22 mouse cellular contexts compared by ENCODE assay signal in the genomic region with DNA sequence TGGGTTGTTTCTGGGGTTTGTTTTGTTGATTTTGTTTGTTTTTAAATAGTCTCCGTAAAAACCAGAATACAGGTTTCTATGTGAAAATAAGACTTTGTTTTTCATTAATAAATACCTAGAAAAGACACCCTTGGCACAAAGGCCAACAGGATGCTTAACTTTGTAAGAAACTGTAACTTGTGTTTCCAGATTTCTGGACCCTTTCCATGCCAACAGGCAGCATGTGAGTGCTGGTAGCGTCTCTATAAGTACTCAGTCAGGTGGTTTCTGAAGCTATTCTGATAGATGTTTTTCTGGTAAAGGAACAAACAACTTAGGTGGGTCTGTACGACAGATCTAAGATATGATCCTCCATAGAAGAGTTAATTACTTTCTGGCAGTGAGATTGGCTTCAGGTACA.
"Had no signal": no experiment of that assay in that cellular context is flagged by ENCODE, and none has a peak within 500 bp of the region (broad histone marks: within the 10 kb centered on the region; RNA-seq: fewer than 3 reads in every experiment).

No protein-coding gene starts in this region.

- H3K9me3 ChIP-seq: heart, embryonic 10.5 days; heart, embryonic 12.5 days; hindbrain, embryonic 15.5 days; limb, embryonic 10.5 days; liver, embryonic 13.5 days; liver, embryonic 15.5 days had no signal

- ATAC-seq: forebrain, embryonic 16.5 days; hindbrain, postnatal 0 days; intestine, embryonic 16.5 days; liver, postnatal 0 days had no signal

- H3K27ac ChIP-seq: gastrocnemius, adult 2 months; heart, embryonic 10.5 days; hindbrain, embryonic 13.5 days; hindbrain, embryonic 15.5 days; hindbrain, postnatal 0 days; kidney, postnatal 0 days; layer of hippocampus, adult 2 months; left cerebral cortex, adult 2 months; limb, embryonic 10.5 days; limb, embryonic 12.5 days; liver, embryonic 13.5 days; liver, embryonic 15.5 days had no signal

- H3K36me3 ChIP-seq: heart, embryonic 10.5 days; heart, embryonic 12.5 days; hindbrain, embryonic 13.5 days; hindbrain, embryonic 15.5 days; limb, embryonic 10.5 days; limb, embryonic 12.5 days; liver, embryonic 13.5 days; liver, embryonic 15.5 days had no signal

- H3K4me1 ChIP-seq: limb, embryonic 10.5 days; limb, embryonic 12.5 days had no signal

- H3K27me3 ChIP-seq: heart, embryonic 12.5 days; hindbrain, embryonic 13.5 days; hindbrain, embryonic 15.5 days; limb, embryonic 12.5 days had no signal

- H3K4me3 ChIP-seq: gastrocnemius, adult 2 months; heart, embryonic 10.5 days; heart, embryonic 12.5 days; hindbrain, embryonic 13.5 days; hindbrain, embryonic 15.5 days; layer of hippocampus, adult 2 months; left cerebral cortex, adult 2 months; limb, embryonic 10.5 days; limb, embryonic 12.5 days; liver, embryonic 13.5 days; liver, embryonic 15.5 days had no signal

- H3K9ac ChIP-seq: heart, embryonic 12.5 days; hindbrain, embryonic 13.5 days; hindbrain, embryonic 15.5 days; limb, embryonic 12.5 days; liver, embryonic 13.5 days; liver, embryonic 15.5 days; liver, postnatal 0 days had no signal

- DNase-seq: gastrocnemius, adult 2 months; gastrocnemius, postnatal 10 days; gastrocnemius, postnatal 25 days; heart, adult 18-20 months; heart, postnatal 10 days; liver; liver, embryonic 13.5 days; liver, postnatal 0 days had no signal

- H3K4me2 ChIP-seq: heart, embryonic 12.5 days; hindbrain, embryonic 13.5 days; hindbrain, embryonic 15.5 days; limb, embryonic 12.5 days; liver, embryonic 11.5 days; liver, embryonic 13.5 days; liver, embryonic 15.5 days had no signal
